Mouse (Mus musculus): Measurements from ENCODE around the gene Eps8l2. TPM values are rescaled to one million over a fixed set of nuclear protein-coding genes. Genes with fewer than 3 reads are reported as not detected.

Gene Eps8l2
- polyA plus RNA-seq, 1 experiment from 2014 or later = 2.2 TPM

- ATAC-seq (ENCODE audit: insufficient read depth, low FRiP score, low TSS enrichment) = no peak
- H3K27ac ChIP-seq (ENCODE audit: low read depth, low read length) = no peak overlapping the region
- no peak for DNase-seq (ENCODE audit: low spot score)
- WGBS = 76% methylated on average over 1 of the region's 1 CpGs
- H3K36me3 ChIP-seq (ENCODE audit: control insufficient read depth, insufficient read depth, low read length) = peaks cover 18% of the 10 kb centered on the region
- no peak overlapping the region for H3K9ac ChIP-seq (ENCODE audit: low read length)
- no peak overlapping the region for H3K4me3 ChIP-seq (ENCODE audit: low read depth, low read length)
- H3K4me1 ChIP-seq (ENCODE audit: control insufficient read depth, insufficient read depth, low read length) = no peaks in the 10 kb centered on the region
- no peak overlapping the region for H3K4me2 ChIP-seq (ENCODE audit: low read depth)
- no peaks in the 10 kb centered on the region for H3K9me3 ChIP-seq (ENCODE audit: control insufficient read depth, low read length)
- no peaks in the 10 kb centered on the region for H3K27me3 ChIP-seq (ENCODE audit: control insufficient read depth, insufficient read depth, low read length)
Measured at GRCm38 (mm10) chr7:141302702-141303268, 35.9 kb upstream of the Eps8l2 start.

- H3K27me3 ChIP-seq (ENCODE audit: control insufficient read depth, insufficient read depth, low read length) = no peaks in the 10 kb centered on the region
- H3K9ac ChIP-seq (ENCODE audit: low read length) = no peak overlapping the region
- no peaks in the 10 kb centered on the region for H3K4me1 ChIP-seq (ENCODE audit: control insufficient read depth, insufficient read depth, low read length)
- DNase-seq (ENCODE audit: low spot score) = no peak
- no peaks in the 10 kb centered on the region for H3K9me3 ChIP-seq (ENCODE audit: control insufficient read depth, low read length)
- H3K4me2 ChIP-seq (ENCODE audit: low read depth) = no peak overlapping the region
- H3K36me3 ChIP-seq (ENCODE audit: control insufficient read depth, insufficient read depth, low read length) = peaks cover 19% of the 10 kb centered on the region
- H3K4me3 ChIP-seq (ENCODE audit: low read depth, low read length) = no peak overlapping the region
- WGBS = 93% methylated on average over 4 of the region's 4 CpGs
- no peak for ATAC-seq (ENCODE audit: insufficient read depth, low FRiP score, low TSS enrichment)
- no peak overlapping the region for H3K27ac ChIP-seq (ENCODE audit: low read depth, low read length)
Measured at GRCm38 (mm10) chr7:141304537-141304936, 34.1 kb upstream of the Eps8l2 start.

- H3K27ac ChIP-seq (ENCODE audit: low read depth, low read length) = no peak overlapping the region
- ATAC-seq (ENCODE audit: insufficient read depth, low FRiP score, low TSS enrichment) (no peak), DNase-seq (ENCODE audit: low spot score) (no peak)
- H3K4me1 ChIP-seq (ENCODE audit: control insufficient read depth, insufficient read depth, low read length) = no peaks in the 10 kb centered on the region
- no peak overlapping the region for H3K9ac ChIP-seq (ENCODE audit: low read length)
- peaks cover 22% of the 10 kb centered on the region for H3K36me3 ChIP-seq (ENCODE audit: control insufficient read depth, insufficient read depth, low read length)
- H3K4me2 ChIP-seq (ENCODE audit: low read depth) = no peak overlapping the region
- no peak overlapping the region for H3K4me3 ChIP-seq (ENCODE audit: low read depth, low read length)
- 94% methylated on average over 2 of the region's 2 CpGs for WGBS
- no peaks in the 10 kb centered on the region for H3K9me3 ChIP-seq (ENCODE audit: control insufficient read depth, low read length)
- H3K27me3 ChIP-seq (ENCODE audit: control insufficient read depth, insufficient read depth, low read length) = no peaks in the 10 kb centered on the region
Measured at GRCm38 (mm10) chr7:141314416-141314815, 24.3 kb upstream of the Eps8l2 start.

GRCm38 (mm10) chr7:141315076-141315475, 23.6 kb upstream of the Eps8l2 start:
- 94% methylated on average over 8 of the region's 8 CpGs for WGBS
- Histone ChIP-seq H3K9ac (ENCODE audit: low read length) (no peak overlapping the region), H3K36me3 (ENCODE audit: control insufficient read depth, insufficient read depth, low read length) (peaks cover 20% of the 10 kb centered on the region), H3K27me3 (ENCODE audit: control insufficient read depth, insufficient read depth, low read length) (no peaks in the 10 kb centered on the region), H3K27ac (ENCODE audit: low read depth, low read length) (no peak overlapping the region), H3K4me2 (ENCODE audit: low read depth) (no peak overlapping the region), H3K9me3 (ENCODE audit: control insufficient read depth, low read length) (no peaks in the 10 kb centered on the region), H3K4me1 (ENCODE audit: control insufficient read depth, insufficient read depth, low read length) (no peaks in the 10 kb centered on the region), H3K4me3 (ENCODE audit: low read depth, low read length) (no peak overlapping the region)
- DNase-seq (ENCODE audit: low spot score) = no peak
- no peak for ATAC-seq (ENCODE audit: insufficient read depth, low FRiP score, low TSS enrichment)

- DNase-seq (ENCODE audit: low spot score) (peak; percentile 26), ATAC-seq (ENCODE audit: insufficient read depth, low FRiP score, low TSS enrichment) (no peak)
- WGBS = 77% methylated on average over 5 of the region's 5 CpGs
- Histone ChIP-seq H3K9ac (ENCODE audit: low read length) (no peak overlapping the region), H3K27me3 (ENCODE audit: control insufficient read depth, insufficient read depth, low read length) (no peaks in the 10 kb centered on the region), H3K27ac (ENCODE audit: low read depth, low read length) (no peak overlapping the region), H3K4me3 (ENCODE audit: low read depth, low read length) (no peak overlapping the region), H3K4me2 (ENCODE audit: low read depth) (no peak overlapping the region), H3K36me3 (ENCODE audit: control insufficient read depth, insufficient read depth, low read length) (peaks cover 21% of the 10 kb centered on the region), H3K4me1 (ENCODE audit: control insufficient read depth, insufficient read depth, low read length) (no peaks in the 10 kb centered on the region), H3K9me3 (ENCODE audit: control insufficient read depth, low read length) (no peaks in the 10 kb centered on the region)
Measured at GRCm38 (mm10) chr7:141315974-141316373, 22.7 kb upstream of the Eps8l2 start.

- no peak for ATAC-seq (ENCODE audit: insufficient read depth, low FRiP score, low TSS enrichment)
Measured at GRCm38 (mm10) chr7:141317619-141318132, 21.0 kb upstream of the Eps8l2 start.

GRCm38 (mm10) chr7:141319446-141319845, 19.2 kb upstream of the Eps8l2 start:
- Histone ChIP-seq H3K27me3 (ENCODE audit: control insufficient read depth, insufficient read depth, low read length) (no peaks in the 10 kb centered on the region), H3K4me1 (ENCODE audit: control insufficient read depth, insufficient read depth, low read length) (no peaks in the 10 kb centered on the region), H3K4me2 (ENCODE audit: low read depth) (no peak overlapping the region), H3K36me3 (ENCODE audit: control insufficient read depth, insufficient read depth, low read length) (peaks cover 15% of the 10 kb centered on the region), H3K4me3 (ENCODE audit: low read depth, low read length) (no peak overlapping the region), H3K9me3 (ENCODE audit: control insufficient read depth, low read length) (no peaks in the 10 kb centered on the region), H3K9ac (ENCODE audit: low read length) (no peak overlapping the region), H3K27ac (ENCODE audit: low read depth, low read length) (no peak overlapping the region)
- no peak for DNase-seq (ENCODE audit: low spot score)
- no peak for ATAC-seq (ENCODE audit: insufficient read depth, low FRiP score, low TSS enrichment)
- 77% methylated on average over 2 of the region's 2 CpGs for WGBS

More at GRCm38 (mm10) chr7:141317619-141318132, 21.0 kb upstream of the Eps8l2 start:
- no peak overlapping the region for H3K27ac ChIP-seq (ENCODE audit: low read depth, low read length)
- DNase-seq (ENCODE audit: low spot score) = no peak
- no peak overlapping the region for H3K9ac ChIP-seq (ENCODE audit: low read length)
- H3K36me3 ChIP-seq (ENCODE audit: control insufficient read depth, insufficient read depth, low read length) = peaks cover 21% of the 10 kb centered on the region
- no peaks in the 10 kb centered on the region for H3K4me1 ChIP-seq (ENCODE audit: control insufficient read depth, insufficient read depth, low read length)
- H3K4me2 ChIP-seq (ENCODE audit: low read depth) = no peak overlapping the region
- H3K27me3 ChIP-seq (ENCODE audit: control insufficient read depth, insufficient read depth, low read length) = no peaks in the 10 kb centered on the region
- H3K4me3 ChIP-seq (ENCODE audit: low read depth, low read length) = no peak overlapping the region
- no peaks in the 10 kb centered on the region for H3K9me3 ChIP-seq (ENCODE audit: control insufficient read depth, low read length)
- WGBS = 88% methylated on average over 1 of the region's 1 CpGs

GRCm38 (mm10) chr7:141324686-141325085, 14.0 kb upstream of the Eps8l2 start:
- no peak overlapping the region for H3K9ac ChIP-seq (ENCODE audit: low read length)
- peak; percentile 1 for DNase-seq (ENCODE audit: low spot score)

More at GRCm38 (mm10) chr7:141324686-141325085, 14.0 kb upstream of the Eps8l2 start:
- no peaks in the 10 kb centered on the region for H3K9me3 ChIP-seq (ENCODE audit: control insufficient read depth, low read length)
- peaks cover 19% of the 10 kb centered on the region for H3K4me1 ChIP-seq (ENCODE audit: control insufficient read depth, insufficient read depth, low read length)
- WGBS = 80% methylated on average over 1 of the region's 1 CpGs
- ATAC-seq (ENCODE audit: insufficient read depth, low FRiP score, low TSS enrichment) = no peak
- H3K4me2 ChIP-seq (ENCODE audit: low read depth) = no peak overlapping the region
- H3K36me3 ChIP-seq (ENCODE audit: control insufficient read depth, insufficient read depth, low read length) = peaks cover 7% of the 10 kb centered on the region
- H3K27ac ChIP-seq (ENCODE audit: low read depth, low read length) = no peak overlapping the region
- H3K27me3 ChIP-seq (ENCODE audit: control insufficient read depth, insufficient read depth, low read length) = no peaks in the 10 kb centered on the region
- no peak overlapping the region for H3K4me3 ChIP-seq (ENCODE audit: low read depth, low read length)
